ENCODE assay signal across 10 mouse cellular contexts in genomic region chr1:171066583-171066982, GRCm38 (mm10). TPM values are rescaled to one million over a fixed set of nuclear protein-coding genes. Genes with fewer than 3 reads are reported as not detected.
DNase-seq lines count a peak whose midpoint lies in the region; ATAC-seq and TF ChIP-seq lines count a peak whose summit lies in the region.
"Not testable (repeated sequence)": the region's sequence is repeated elsewhere in the genome, so short reads cannot be mapped to it uniquely, and the experiment has no call there.
"Had no signal": no experiment of that assay in that cellular context is flagged by ENCODE, and none has a peak within 500 bp of the region (broad histone marks: within the 10 kb centered on the region; RNA-seq: fewer than 3 reads in every experiment).

No protein-coding gene starts in this region.

- not testable (repeated sequence) for H3K27ac ChIP-seq in embryonic facial prominence, embryonic 11.5 days (replicated peaks; ENCODE audit: low read depth, low read length); forebrain, embryonic 14.5 days (ENCODE audit: low read depth, low read length); hindbrain, embryonic 11.5 days (ENCODE audit: low read depth, low read length); intestine, postnatal 0 days (ENCODE audit: low read depth, low read length); limb, embryonic 15.5 days; lung, embryonic 15.5 days; midbrain, embryonic 15.5 days; stomach, embryonic 16.5 days (ENCODE audit: low read length)

- H3K36me3 ChIP-seq in embryonic facial prominence, embryonic 11.5 days (replicated peaks; ENCODE audit: control insufficient read depth, insufficient read depth, low read depth, low read length); forebrain, embryonic 14.5 days (ENCODE audit: control insufficient read depth, insufficient read depth, low read length); hindbrain, embryonic 11.5 days (ENCODE audit: control insufficient read depth, insufficient read depth, low read length); intestine, postnatal 0 days (ENCODE audit: control insufficient read depth, insufficient read depth); limb, embryonic 15.5 days; lung, embryonic 15.5 days; midbrain, embryonic 15.5 days (replicated peaks); stomach, embryonic 16.5 days (ENCODE audit: control insufficient read depth, insufficient read depth, low read length): not testable (repeated sequence)

- peaks cover 28% of the 10 kb centered on the region for H3K27me3 ChIP-seq in embryonic facial prominence, embryonic 11.5 days (ENCODE audit: control insufficient read depth, insufficient read depth, low read length)
- H3K27me3 ChIP-seq in forebrain, embryonic 14.5 days (replicated peaks; ENCODE audit: control insufficient read depth, insufficient read depth, low read length): peaks cover 29% of the 10 kb centered on the region
- peaks cover 30% of the 10 kb centered on the region for H3K27me3 ChIP-seq in hindbrain, embryonic 11.5 days (ENCODE audit: control insufficient read depth, insufficient read depth, low read length)
- H3K27me3 ChIP-seq in intestine, postnatal 0 days (replicated peaks; ENCODE audit: control insufficient read depth, insufficient read depth, low read length): peaks cover 22% of the 10 kb centered on the region
- H3K27me3 ChIP-seq in limb, embryonic 15.5 days: peaks cover 47% of the 10 kb centered on the region
- H3K27me3 ChIP-seq in lung, embryonic 15.5 days: peaks cover 37% of the 10 kb centered on the region
- peaks cover 39% of the 10 kb centered on the region for H3K27me3 ChIP-seq in midbrain, embryonic 15.5 days (replicated peaks)
- peaks cover 20% of the 10 kb centered on the region for H3K27me3 ChIP-seq in stomach, embryonic 16.5 days (ENCODE audit: control insufficient read depth, insufficient read depth, low read length)

- not testable (repeated sequence) for H3K4me3 ChIP-seq in embryonic facial prominence, embryonic 11.5 days (ENCODE audit: low read depth, low read length); forebrain, embryonic 14.5 days (ENCODE audit: low read depth, low read length); hindbrain, embryonic 11.5 days (ENCODE audit: low read depth, low read length); intestine, postnatal 0 days (ENCODE audit: low read depth, low read length); limb, embryonic 15.5 days; lung, embryonic 15.5 days; midbrain, embryonic 15.5 days; stomach, embryonic 16.5 days (replicated peaks; ENCODE audit: low read length)

- H3K4me2 ChIP-seq in embryonic facial prominence, embryonic 11.5 days (ENCODE audit: low read depth, low read length); forebrain, embryonic 14.5 days (ENCODE audit: low read length); hindbrain, embryonic 11.5 days (replicated peaks; ENCODE audit: low read depth, low read length); intestine, postnatal 0 days (replicated peaks; ENCODE audit: low read depth); limb, embryonic 15.5 days; lung, embryonic 15.5 days; midbrain, embryonic 15.5 days; stomach, embryonic 16.5 days (ENCODE audit: low read depth, low read length): not testable (repeated sequence)

- not testable (repeated sequence) for DNase-seq in embryonic facial prominence, embryonic 11.5 days (ENCODE audit: low spot score); forebrain, embryonic 14.5 days (ENCODE audit: low spot score); hindbrain, embryonic 11.5 days (ENCODE audit: low spot score)

- H3K4me1 ChIP-seq in embryonic facial prominence, embryonic 11.5 days (ENCODE audit: control insufficient read depth, insufficient read depth, low read length); forebrain, embryonic 14.5 days (ENCODE audit: control insufficient read depth, insufficient read depth, low read length); hindbrain, embryonic 11.5 days (replicated peaks; ENCODE audit: control insufficient read depth, insufficient read depth, low read length); intestine, postnatal 0 days (replicated peaks; ENCODE audit: control insufficient read depth, insufficient read depth, low read length); midbrain, embryonic 15.5 days; stomach, embryonic 16.5 days (ENCODE audit: control insufficient read depth, insufficient read depth, low read length): not testable (repeated sequence)
- peaks cover 11% of the 10 kb centered on the region for H3K4me1 ChIP-seq in limb, embryonic 15.5 days
- H3K4me1 ChIP-seq in lung, embryonic 15.5 days: peaks cover 12% of the 10 kb centered on the region

- WGBS in embryonic facial prominence, embryonic 11.5 days: 27% methylated on average over 2 of the region's 10 CpGs
- WGBS in forebrain, embryonic 14.5 days: 21% methylated on average over 2 of the region's 10 CpGs
- 22% methylated on average over 2 of the region's 10 CpGs for WGBS in hindbrain, embryonic 11.5 days
- WGBS in intestine, postnatal 0 days: 34% methylated on average over 2 of the region's 10 CpGs
- 34% methylated on average over 4 of the region's 10 CpGs for WGBS in limb, embryonic 15.5 days
- WGBS in lung, embryonic 15.5 days: 29% methylated on average over 2 of the region's 10 CpGs
- WGBS in midbrain, embryonic 15.5 days: 15% methylated on average over 3 of the region's 10 CpGs
- WGBS in stomach, embryonic 16.5 days: 35% methylated on average over 2 of the region's 10 CpGs

- not testable (repeated sequence) for TF ChIP-seq CTCF in intestine, postnatal 0 days (IDR thresholded peaks at IDR 0.05; ENCODE audit: low read depth)

- ATAC-seq in embryonic facial prominence, embryonic 11.5 days (replicated peaks; ENCODE audit: insufficient number of reproducible peaks, low FRiP score, low TSS enrichment, low read depth): peak; percentile 47
- ATAC-seq in forebrain, embryonic 14.5 days: peak; percentile 3; the same call in 1 of the 2 replicates
- ATAC-seq in hindbrain, embryonic 11.5 days (ENCODE audit: low FRiP score): peak; percentile 14
- peak; percentile 3; the same call in 1 of the 2 replicates for ATAC-seq in intestine, postnatal 0 days
- 0 out of 2 replicates have a peak, but pooled peaks have one; percentile 8 for ATAC-seq in limb, embryonic 15.5 days (ENCODE audit: insufficient number of reproducible peaks, low FRiP score, low TSS enrichment, low read depth)
- peak; percentile 11 for ATAC-seq in lung, embryonic 15.5 days (ENCODE audit: borderline replicate concordance, extremely low read depth, low FRiP score, low TSS enrichment)
- peak; percentile 28; the same call in 1 of the 2 replicates for ATAC-seq in midbrain, embryonic 15.5 days (replicated peaks)
- ATAC-seq in stomach, embryonic 16.5 days (ENCODE audit: insufficient read depth, low FRiP score): peak; percentile 38; the same call in 1 of the 2 replicates

- H3K9me3 ChIP-seq in embryonic facial prominence, embryonic 11.5 days (replicated peaks; ENCODE audit: control insufficient read depth, low read length); forebrain, embryonic 14.5 days (replicated peaks; ENCODE audit: control insufficient read depth, low read length); hindbrain, embryonic 11.5 days (ENCODE audit: control insufficient read depth, low read length); intestine, postnatal 0 days (ENCODE audit: control insufficient read depth); limb, embryonic 15.5 days; lung, embryonic 15.5 days; midbrain, embryonic 15.5 days; stomach, embryonic 16.5 days (replicated peaks; ENCODE audit: control insufficient read depth, low read length): not testable (repeated sequence)

- not testable (repeated sequence) for H3K9ac ChIP-seq in embryonic facial prominence, embryonic 11.5 days (replicated peaks; ENCODE audit: low read length); forebrain, embryonic 14.5 days (ENCODE audit: low read length); hindbrain, embryonic 11.5 days (ENCODE audit: low read depth, low read length); intestine, postnatal 0 days (ENCODE audit: low read depth, low read length); limb, embryonic 15.5 days; lung, embryonic 15.5 days; midbrain, embryonic 15.5 days; stomach, embryonic 16.5 days (ENCODE audit: low read length)

RNA-seq across cellular contexts. Expression of gene Fcgr3, which starts 1.8 kb away (rescaled TPM):
- 6.5 and 7.9 TPM in 2 replicates for polyA plus RNA-seq in embryonic facial prominence, embryonic 11.5 days (2014; fragmentation: Nextera tagmentation; extraction: Ambion mirVana)
- polyA plus RNA-seq in forebrain, embryonic 14.5 days (2014; fragmentation: Nextera tagmentation; extraction: Ambion mirVana): 8.3 and 11.5 TPM in 2 replicates
- polyA plus RNA-seq in hindbrain, embryonic 11.5 days (2014; fragmentation: Nextera tagmentation; extraction: Ambion mirVana): 9.6 TPM in 2 replicates
- 13.9 and 15.8 TPM in 2 replicates for polyA plus RNA-seq in intestine, postnatal 0 days (2015; fragmentation: Nextera tagmentation; extraction: Ambion mirVana)
- polyA plus RNA-seq in limb, embryonic 15.5 days (2015; fragmentation: Nextera tagmentation; extraction: Ambion mirVana): 25.9 and 32.2 TPM in 2 replicates
- 13.2 and 15.1 TPM in 2 replicates for polyA plus RNA-seq in lung, embryonic 15.5 days (2015; fragmentation: Nextera tagmentation; extraction: Ambion mirVana)
- polyA plus RNA-seq in midbrain, embryonic 15.5 days (2015; fragmentation: Nextera tagmentation; extraction: Ambion mirVana): 10.7 and 11.7 TPM in 2 replicates
- 17.7 and 20.2 TPM in 2 replicates for polyA plus RNA-seq in stomach, embryonic 16.5 days (2015; fragmentation: Nextera tagmentation; extraction: Ambion mirVana)
- polyA plus RNA-seq: erythroblast, embryonic 14.5 days had no signal

RNA-seq across cellular contexts. Expression of gene Cfap126, which starts 47.1 kb away (rescaled TPM):
- polyA plus RNA-seq in embryonic facial prominence, embryonic 11.5 days (2014; fragmentation: Nextera tagmentation; extraction: Ambion mirVana): 1.4 and 1.7 TPM in 2 replicates
- polyA plus RNA-seq in forebrain, embryonic 14.5 days (2014; fragmentation: Nextera tagmentation; extraction: Ambion mirVana): 7.2 and 8.8 TPM in 2 replicates
- polyA plus RNA-seq in hindbrain, embryonic 11.5 days (2014; fragmentation: Nextera tagmentation; extraction: Ambion mirVana): 8.7 and 10.5 TPM in 2 replicates
- 1.9 and 2.9 TPM in 2 replicates for polyA plus RNA-seq in intestine, postnatal 0 days (2015; fragmentation: Nextera tagmentation; extraction: Ambion mirVana)
- 1.1 and 2.2 TPM in 2 replicates for polyA plus RNA-seq in limb, embryonic 15.5 days (2015; fragmentation: Nextera tagmentation; extraction: Ambion mirVana)
- polyA plus RNA-seq in lung, embryonic 15.5 days (2015; fragmentation: Nextera tagmentation; extraction: Ambion mirVana): 7.2 and 8.3 TPM in 2 replicates
- 6.5 and 9.0 TPM in 2 replicates for polyA plus RNA-seq in midbrain, embryonic 15.5 days (2015; fragmentation: Nextera tagmentation; extraction: Ambion mirVana)
- polyA plus RNA-seq in stomach, embryonic 16.5 days (2015; fragmentation: Nextera tagmentation; extraction: Ambion mirVana): 2.1 and 3.1 TPM in 2 replicates

RNA-seq across cellular contexts. Expression of gene Fcgr4, which starts 47.9 kb away (rescaled TPM):
- 0.17 and 0.22 TPM in 2 replicates for polyA plus RNA-seq in embryonic facial prominence, embryonic 11.5 days (2014; fragmentation: Nextera tagmentation; extraction: Ambion mirVana)
- 0.41 and 0.50 TPM in 2 replicates for polyA plus RNA-seq in forebrain, embryonic 14.5 days (2014; fragmentation: Nextera tagmentation; extraction: Ambion mirVana)
- 0.39 and 0.62 TPM in 2 replicates for polyA plus RNA-seq in hindbrain, embryonic 11.5 days (2014; fragmentation: Nextera tagmentation; extraction: Ambion mirVana)
- 2.7 and 3.7 TPM in 2 replicates for polyA plus RNA-seq in intestine, postnatal 0 days (2015; fragmentation: Nextera tagmentation; extraction: Ambion mirVana)
- polyA plus RNA-seq in limb, embryonic 15.5 days (2015; fragmentation: Nextera tagmentation; extraction: Ambion mirVana): 1.0 and 1.1 TPM in 2 replicates
- 0.42 and 0.66 TPM in 2 replicates for polyA plus RNA-seq in lung, embryonic 15.5 days (2015; fragmentation: Nextera tagmentation; extraction: Ambion mirVana)
- polyA plus RNA-seq in midbrain, embryonic 15.5 days (2015; fragmentation: Nextera tagmentation; extraction: Ambion mirVana): 0.53 and 0.54 TPM in 2 replicates
- 0.90 and 1.5 TPM in 2 replicates for polyA plus RNA-seq in stomach, embryonic 16.5 days (2015; fragmentation: Nextera tagmentation; extraction: Ambion mirVana)
- polyA plus RNA-seq: erythroblast, embryonic 14.5 days; testis, adult 2 months had no signal
